Mouse (Mus musculus): Measurements from ENCODE around the gene Map2k1.
"Not testable (repeated sequence)": the region's sequence is repeated elsewhere in the genome, so short reads cannot be mapped to it uniquely, and the experiment has no call there.

Gene Map2k1

DNA sequence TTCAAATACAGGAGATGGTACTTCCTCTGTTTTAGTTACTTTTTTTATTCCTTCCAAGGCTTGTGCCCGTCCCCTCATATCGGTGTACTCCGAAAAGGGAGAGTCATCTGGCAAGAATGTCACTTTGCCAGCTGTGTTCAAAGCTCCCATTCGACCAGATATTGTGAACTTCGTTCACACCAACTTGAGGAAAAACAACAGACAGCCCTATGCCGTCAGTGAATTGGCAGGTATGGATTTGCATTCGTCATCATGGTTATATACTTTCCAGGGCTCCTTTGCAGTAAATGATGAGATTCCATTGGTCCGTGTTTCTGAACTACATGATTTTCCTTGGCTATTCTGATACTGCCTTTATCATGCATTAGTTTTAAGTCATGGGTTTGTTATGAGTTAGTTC, 78.7 kb downstream of the Map2k1 start:
- H3K27me3 ChIP-seq (ENCODE audit: control insufficient read depth, insufficient read depth, low read length, poor library complexity, severe bottlenecking) = no peaks in the 10 kb centered on the region
- peaks cover 15% of the 10 kb centered on the region for H3K36me3 ChIP-seq (ENCODE audit: control insufficient read depth, insufficient read depth, low read length, poor library complexity, severe bottlenecking)
- DNase-seq (ENCODE audit: low read depth, low spot score) = no peak

DNA sequence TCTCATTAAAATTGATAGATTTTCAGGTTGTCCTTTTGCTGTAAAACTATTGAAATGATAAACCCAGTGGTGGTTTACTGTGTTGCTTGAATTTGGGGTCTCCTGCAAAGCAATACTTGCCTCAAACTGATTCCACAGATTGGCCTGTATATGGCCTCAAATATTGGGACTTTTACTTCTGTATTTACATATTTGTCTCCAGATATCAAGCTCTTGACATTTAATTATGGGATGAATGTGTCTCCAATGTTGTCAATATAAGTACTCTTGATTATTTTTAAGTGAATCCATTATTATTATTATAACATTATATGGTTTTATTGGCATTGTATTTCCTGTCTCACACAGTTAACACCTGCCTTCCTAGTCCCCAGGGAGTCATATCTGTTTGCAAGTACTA, 79.1 kb downstream of the Map2k1 start:
- H3K27me3 ChIP-seq (ENCODE audit: control insufficient read depth, insufficient read depth, low read length, poor library complexity, severe bottlenecking) = no peaks in the 10 kb centered on the region
- no peak for DNase-seq (ENCODE audit: low read depth, low spot score)

DNA sequence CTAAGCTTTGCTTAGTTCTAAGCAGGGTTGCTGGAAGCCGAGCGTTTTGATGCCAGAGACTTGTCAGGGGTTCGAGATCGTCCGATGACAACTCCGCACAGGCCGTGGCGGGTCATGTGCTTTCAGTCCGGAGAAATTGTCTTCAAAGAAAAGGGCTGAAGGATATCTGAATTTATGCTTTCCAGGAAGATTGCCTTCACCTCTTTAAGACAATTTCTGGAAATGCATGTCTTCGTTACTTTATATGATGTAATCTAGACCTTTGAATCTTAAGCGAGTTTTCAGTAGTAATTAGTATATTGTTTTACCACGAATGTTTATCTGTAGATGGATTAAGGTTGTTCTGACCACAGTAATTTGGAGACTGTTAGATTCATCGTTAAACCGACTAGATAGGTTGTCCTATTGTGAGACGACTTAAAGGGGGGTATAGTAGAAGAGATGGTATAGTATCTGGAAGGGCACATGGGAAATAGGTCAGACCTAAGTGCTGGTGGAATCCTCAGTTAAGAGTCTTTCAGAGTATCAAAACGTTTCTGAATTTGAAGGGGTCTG, 79.7 kb downstream of the Map2k1 start:
- DNase-seq (ENCODE audit: low read depth, low spot score) = no peak
- no peaks in the 10 kb centered on the region for H3K27me3 ChIP-seq (ENCODE audit: control insufficient read depth, insufficient read depth, low read length, poor library complexity, severe bottlenecking)
- H3K36me3 ChIP-seq (ENCODE audit: control insufficient read depth, insufficient read depth, low read length, poor library complexity, severe bottlenecking) = peaks cover 15% of the 10 kb centered on the region

More for the DNA sequence above, 79.1 kb downstream of the Map2k1 start:
- peaks cover 15% of the 10 kb centered on the region for H3K36me3 ChIP-seq (ENCODE audit: control insufficient read depth, insufficient read depth, low read length, poor library complexity, severe bottlenecking)

GRCm38 (mm10) chr9:64172816-64173665, 80.4 kb downstream of the Map2k1 start, which contains the start of the genes Zwilch and Rpl4:
Zwilch (minus strand) TSS chr9:64173104.
Rpl4 (plus strand) TSS chr9:64173375.
- DNase-seq (ENCODE audit: low read depth, low spot score) = peak; percentile 90
- Histone ChIP-seq H3K27me3 (ENCODE audit: control insufficient read depth, insufficient read depth, low read length, poor library complexity, severe bottlenecking) (no peaks in the 10 kb centered on the region), H3K36me3 (ENCODE audit: control insufficient read depth, insufficient read depth, low read length, poor library complexity, severe bottlenecking) (peaks cover 12% of the 10 kb centered on the region)

GRCm38 (mm10) chr9:64172145-64172815, 81.2 kb downstream of the Map2k1 start:
- DNase-seq (ENCODE audit: low read depth, low spot score) = no peak
- H3K27me3 ChIP-seq (ENCODE audit: control insufficient read depth, insufficient read depth, low read length, poor library complexity, severe bottlenecking) = no peaks in the 10 kb centered on the region
- peaks cover 8% of the 10 kb centered on the region for H3K36me3 ChIP-seq (ENCODE audit: control insufficient read depth, insufficient read depth, low read length, poor library complexity, severe bottlenecking)

DNA sequence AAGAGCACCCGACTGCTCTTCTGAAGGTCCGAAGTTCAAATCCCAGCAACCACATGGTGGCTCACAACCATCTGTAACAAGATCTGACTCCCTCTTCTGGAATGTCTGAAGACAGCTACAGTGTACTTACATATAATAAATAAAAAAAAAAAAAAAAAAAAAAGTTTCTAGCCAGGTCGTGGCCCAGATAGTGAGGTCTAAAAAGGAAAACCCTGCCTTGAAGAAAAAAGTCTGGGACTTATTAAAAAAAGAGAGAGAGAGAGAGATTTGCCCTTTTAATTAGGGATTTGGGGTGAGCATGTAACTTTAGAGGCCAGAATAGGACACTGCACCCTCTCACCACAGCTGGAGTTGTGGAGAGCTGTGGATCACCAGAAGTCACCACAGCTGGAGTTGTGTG, 83.5 kb downstream of the Map2k1 start:
- DNase-seq (ENCODE audit: low read depth, low spot score); H3K36me3 ChIP-seq (ENCODE audit: control insufficient read depth, insufficient read depth, low read length, poor library complexity, severe bottlenecking); H3K27me3 ChIP-seq (ENCODE audit: control insufficient read depth, insufficient read depth, low read length, poor library complexity, severe bottlenecking): not testable (repeated sequence)

- no peak for DNase-seq (ENCODE audit: low read depth, low spot score)
- H3K36me3 ChIP-seq (ENCODE audit: control insufficient read depth, insufficient read depth, low read length, poor library complexity, severe bottlenecking) = no peaks in the 10 kb centered on the region; the same call in 1 of the 2 replicates
- H3K27me3 ChIP-seq (ENCODE audit: control insufficient read depth, insufficient read depth, low read length, poor library complexity, severe bottlenecking) = no peaks in the 10 kb centered on the region
Measured at GRCm38 (mm10) chr9:64160471-64160870, 93.0 kb downstream of the Map2k1 start.

DNA sequence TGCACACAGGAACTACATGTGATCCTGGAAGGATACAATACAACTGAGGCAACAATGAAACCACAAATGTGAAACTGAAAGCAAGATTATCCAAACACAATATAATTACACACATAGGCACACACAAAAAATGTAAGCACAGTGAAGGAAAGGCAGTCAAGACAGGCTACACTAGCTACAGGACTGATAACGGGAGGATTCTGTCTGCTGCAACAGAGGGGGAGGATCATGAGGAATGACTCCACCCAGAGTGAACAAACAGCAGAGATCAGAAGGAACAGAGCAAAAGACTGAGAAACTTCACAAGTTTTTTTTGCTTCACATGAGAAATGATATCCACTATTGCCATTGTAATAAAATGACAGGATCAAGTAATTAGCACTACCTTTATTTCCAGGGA, 96.8 kb downstream of the Map2k1 start:
- no peak for DNase-seq (ENCODE audit: low read depth, low spot score)

DNA sequence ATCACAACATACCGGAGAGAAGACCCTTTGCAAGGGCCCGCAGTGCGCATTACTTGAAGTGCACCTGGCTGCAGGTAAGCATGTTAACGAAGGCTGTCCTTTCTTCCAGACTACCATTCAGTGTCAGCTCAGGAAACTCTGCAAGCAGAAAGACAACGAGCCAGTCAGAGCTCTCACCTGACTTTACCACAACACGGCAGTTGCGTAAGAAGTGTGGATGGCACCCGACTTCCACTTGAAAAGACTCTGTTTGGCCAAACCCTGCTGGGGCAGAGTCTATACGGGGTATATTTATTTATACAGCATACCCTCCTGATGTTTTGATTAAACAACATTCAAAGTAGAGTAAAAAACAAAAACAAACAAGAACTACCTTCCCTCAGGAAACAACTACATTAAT, 113.6 kb downstream of the Map2k1 start:
- Histone ChIP-seq H3K36me3 (ENCODE audit: control insufficient read depth, insufficient read depth, low read length, poor library complexity, severe bottlenecking) (no peaks in the 10 kb centered on the region), H3K27me3 (ENCODE audit: control insufficient read depth, insufficient read depth, low read length, poor library complexity, severe bottlenecking) (no peaks in the 10 kb centered on the region)
- DNase-seq (ENCODE audit: low read depth, low spot score) = no peak

More for the DNA sequence above, 96.8 kb downstream of the Map2k1 start:
- Histone ChIP-seq H3K27me3 (ENCODE audit: control insufficient read depth, insufficient read depth, low read length, poor library complexity, severe bottlenecking) (no peaks in the 10 kb centered on the region), H3K36me3 (ENCODE audit: control insufficient read depth, insufficient read depth, low read length, poor library complexity, severe bottlenecking) (no peaks in the 10 kb centered on the region; the same call in 1 of the 2 replicates)

DNA sequence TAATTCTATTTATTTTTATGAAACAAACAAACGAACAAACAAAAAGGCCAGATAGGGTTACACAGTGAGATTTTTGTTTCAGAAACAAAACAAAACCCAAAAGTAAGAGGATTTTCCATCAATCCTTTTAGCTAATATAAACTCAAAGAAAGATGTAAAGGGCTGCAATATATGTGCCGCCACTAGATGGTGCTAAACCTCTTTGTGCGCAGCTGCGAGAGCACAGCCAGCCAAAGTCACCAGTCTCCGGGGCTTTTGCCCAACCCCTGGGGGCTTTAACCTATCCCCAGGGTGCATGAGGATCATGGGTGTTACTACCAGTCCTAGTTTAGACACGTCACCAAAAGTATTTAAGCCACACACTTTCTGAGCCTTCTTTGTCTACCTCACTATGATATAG, 114.5 kb downstream of the Map2k1 start:
- peak; percentile 74 for DNase-seq (ENCODE audit: low read depth, low spot score)
- H3K36me3 ChIP-seq (ENCODE audit: control insufficient read depth, insufficient read depth, low read length, poor library complexity, severe bottlenecking) = not testable (repeated sequence)

More for the DNA sequence above, 114.5 kb downstream of the Map2k1 start:
- not testable (repeated sequence) for H3K27me3 ChIP-seq (ENCODE audit: control insufficient read depth, insufficient read depth, low read length, poor library complexity, severe bottlenecking)

All from splenic B cell, adult 2 months (primary cell).